Mouse (Mus musculus) erythroblast, embryonic 14.5 days (primary cell): ENCODE data around the gene Gfi1. TPM values are rescaled to one million over a fixed set of nuclear protein-coding genes. Genes with fewer than 3 reads are reported as not detected.

Experiments
- H3K27me3 ChIP-seq: 2 replicates; pipeline ENCODE4 v1.6.1; 2012; ENCODE audit warnings: inconsistent platforms; ENCODE audit not compliant: control insufficient read depth
- H3K36me3 ChIP-seq: 2 replicates; pipeline ENCODE4 v1.6.1; 2012; ENCODE audit warnings: mild to moderate bottlenecking, inconsistent platforms; ENCODE audit not compliant: control insufficient read depth
- H3K4me1 ChIP-seq: 2 replicates; pipeline ENCODE4 v1.6.1; 2012; ENCODE audit warnings: inconsistent platforms; ENCODE audit not compliant: control insufficient read depth
- H3K4me3 ChIP-seq: replicated peaks from 2 replicates; pipeline ENCODE3; 2012; ENCODE audit warnings: moderate library complexity, mild to moderate bottlenecking, inconsistent platforms
- H3K9me3 ChIP-seq: 2 replicates; pipeline ENCODE4 v1.6.1; 2012; ENCODE audit warnings: low read length, inconsistent platforms, mixed read lengths; ENCODE audit not compliant: control insufficient read depth
- GATA1 ChIP-seq: IDR thresholded peaks from 2 replicates; pipeline ENCODE4 v1.6.1; 2012; ENCODE audit warnings: low read length, inconsistent platforms, mixed read lengths
- TAL1 ChIP-seq: IDR thresholded peaks from 3 replicates; pipeline ENCODE4 v1.6.1; 2012; ENCODE audit warnings: low read length, inconsistent platforms, mixed read lengths
- polyA plus RNA-seq: library from polyadenylated mRNA; stranded (reverse); fragments of >175 nt; gene quantifications from 2 replicates; pipeline ENCODE4 v1.2.3, GENCODE M21; 2012

Gene Gfi1
- polyA plus RNA-seq, 1 experiment, result 0.07 TPM

GRCm38 (mm10) chr5:107717871-107718361 is 7.9 kb downstream of the Gfi1 start:
- Histone ChIP-seq H3K4me1 (peaks cover 5% of the 10 kb centered on the region), H3K4me3 (no peak overlapping the region), H3K9me3 (peaks cover 9% of the 10 kb centered on the region; the same call in 1 of the 2 replicates), H3K27me3 (peaks cover 78% of the 10 kb centered on the region), H3K36me3 (no peaks in the 10 kb centered on the region)
- TF ChIP-seq GATA1, result no peak
- TF ChIP-seq TAL1, result no peak

GRCm38 (mm10) chr5:107711689-107712088 is 14.1 kb downstream of the Gfi1 start:
- Histone ChIP-seq H3K27me3 (peaks cover 40% of the 10 kb centered on the region), H3K36me3 (no peaks in the 10 kb centered on the region), H3K4me3 (no peak overlapping the region), H3K9me3 (no peaks in the 10 kb centered on the region), H3K4me1 (no peaks in the 10 kb centered on the region)
- TF ChIP-seq TAL1 (no peak), GATA1 (no peak)

- Histone ChIP-seq H3K27me3 (peaks cover 27% of the 10 kb centered on the region), H3K36me3 (no peaks in the 10 kb centered on the region), H3K4me3 (no peak overlapping the region), H3K4me1 (no peaks in the 10 kb centered on the region), H3K9me3 (no peaks in the 10 kb centered on the region)
- TF ChIP-seq TAL1 (no peak), GATA1 (no peak)
Measured at GRCm38 (mm10) chr5:107708124-107708797, 17.6 kb downstream of the Gfi1 start.

- H3K4me1 ChIP-seq, result no peaks in the 10 kb centered on the region
- TF ChIP-seq GATA1, result no peak
- no peak for TF ChIP-seq TAL1
- no peaks in the 10 kb centered on the region for H3K36me3 ChIP-seq
- H3K9me3 ChIP-seq, result no peaks in the 10 kb centered on the region
- no peak overlapping the region for H3K4me3 ChIP-seq
- peaks cover 17% of the 10 kb centered on the region for H3K27me3 ChIP-seq
Measured at GRCm38 (mm10) chr5:107706262-107706661, 19.6 kb downstream of the Gfi1 start.

GRCm38 (mm10) chr5:107705756-107706155 is 20.1 kb downstream of the Gfi1 start:
- peaks cover 17% of the 10 kb centered on the region for H3K27me3 ChIP-seq
- H3K4me1 ChIP-seq, result no peaks in the 10 kb centered on the region
- TF ChIP-seq GATA1 (no peak), TAL1 (no peak)
- H3K36me3 ChIP-seq, result no peaks in the 10 kb centered on the region
- no peak overlapping the region for H3K4me3 ChIP-seq
- H3K9me3 ChIP-seq, result no peaks in the 10 kb centered on the region

- TF ChIP-seq TAL1 (no peak), GATA1 (no peak)
- no peak overlapping the region for H3K4me3 ChIP-seq
- H3K36me3 ChIP-seq, result no peaks in the 10 kb centered on the region
- H3K9me3 ChIP-seq, result no peaks in the 10 kb centered on the region
- no peaks in the 10 kb centered on the region for H3K4me1 ChIP-seq
- peaks cover 16% of the 10 kb centered on the region for H3K27me3 ChIP-seq
Measured at GRCm38 (mm10) chr5:107703207-107703763, 22.6 kb downstream of the Gfi1 start.

- Histone ChIP-seq H3K9me3 (no peaks in the 10 kb centered on the region; the same call in 1 of the 2 replicates), H3K4me1 (no peaks in the 10 kb centered on the region), H3K27me3 (peaks cover 13% of the 10 kb centered on the region), H3K36me3 (no peaks in the 10 kb centered on the region), H3K4me3 (no peak overlapping the region)
- TF ChIP-seq TAL1 (no peak), GATA1 (no peak)
Measured at GRCm38 (mm10) chr5:107701658-107702057, 24.2 kb downstream of the Gfi1 start.

- H3K4me3 ChIP-seq, result no peak overlapping the region
- H3K36me3 ChIP-seq, result no peaks in the 10 kb centered on the region
- H3K9me3 ChIP-seq, result no peaks in the 10 kb centered on the region; the same call in 1 of the 2 replicates
- TF ChIP-seq TAL1 (no peak), GATA1 (no peak)
- H3K27me3 ChIP-seq, result peaks cover 15% of the 10 kb centered on the region
- no peaks in the 10 kb centered on the region for H3K4me1 ChIP-seq
Measured at GRCm38 (mm10) chr5:107700873-107701272, 25.0 kb downstream of the Gfi1 start.

- Histone ChIP-seq H3K27me3 (peaks cover 16% of the 10 kb centered on the region), H3K9me3 (no peaks in the 10 kb centered on the region; the same call in 1 of the 2 replicates), H3K36me3 (no peaks in the 10 kb centered on the region), H3K4me3 (no peak overlapping the region), H3K4me1 (no peaks in the 10 kb centered on the region)
- TF ChIP-seq GATA1, result no peak
- no peak for TF ChIP-seq TAL1
Measured at GRCm38 (mm10) chr5:107698888-107699287, 26.9 kb downstream of the Gfi1 start.
